Mouse (Mus musculus) adrenal gland, adult 2 months (tissue): ENCODE measurements around the gene Reps1. TPM values are rescaled to one million over a fixed set of nuclear protein-coding genes. Genes with fewer than 3 reads are reported as not detected.

Source experiments
- DNase-seq: peaks from one replicate; pipeline ENCODE4 v3.0.0; 2021
- polyA plus RNA-seq: library from polyadenylated mRNA; depleted of rRNA; stranded (reverse); fragments of >200 nt; gene quantifications from 2 replicates; pipeline ENCODE4 v1.2.3, GENCODE M21; 2012; rRNA removed
- total RNA-seq, 2 experiments: library from RNA; stranded (reverse); gene quantifications; 2 replicates each; pipeline ENCODE4 v1.2.3; 2021

Gene Reps1
- total and polyA plus RNA-seq, 3 experiments: 30.4 to 33.9 (median 33.6) TPM

DNA sequence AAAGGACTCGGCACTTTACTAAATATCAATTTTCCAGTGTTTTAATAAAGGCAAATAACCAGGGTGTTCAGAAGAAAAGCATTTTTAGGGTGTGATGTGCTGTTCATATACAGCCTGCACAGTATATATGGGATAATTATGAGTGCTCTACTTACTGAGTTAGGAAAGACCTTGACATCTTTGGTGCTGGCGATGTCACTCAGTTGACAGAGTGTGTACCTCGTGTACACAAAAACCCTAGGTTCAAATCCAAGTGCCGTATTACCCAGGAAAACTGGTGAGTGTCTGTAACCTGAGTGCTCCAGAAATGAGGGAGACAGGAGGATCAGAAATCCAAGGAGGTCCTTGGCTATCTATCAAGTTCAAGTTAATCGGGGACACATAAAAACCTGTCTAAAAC is 84.0 kb downstream of the Reps1 start:
- DNase-seq: no peak

DNA sequence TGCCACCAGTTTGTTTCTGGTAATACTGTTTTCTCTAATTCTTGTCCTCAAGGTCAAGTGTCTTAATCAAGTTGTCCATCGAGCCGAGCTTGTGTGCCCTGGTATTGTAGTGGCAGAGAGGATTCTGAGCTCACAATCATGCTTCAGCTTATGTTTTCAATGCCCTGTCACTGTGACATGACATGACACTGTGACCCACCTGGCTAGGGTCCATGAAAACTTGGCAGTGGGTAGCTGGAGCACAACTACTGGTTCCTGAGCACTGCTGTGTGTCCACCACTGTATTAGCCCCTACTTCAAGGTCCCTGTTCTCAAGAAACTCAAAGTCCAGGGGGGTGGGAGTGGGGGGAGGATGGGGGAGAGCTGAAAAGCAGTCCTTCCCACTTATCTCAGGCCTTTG is 85.7 kb downstream of the Reps1 start:
- DNase-seq: no peak

DNA sequence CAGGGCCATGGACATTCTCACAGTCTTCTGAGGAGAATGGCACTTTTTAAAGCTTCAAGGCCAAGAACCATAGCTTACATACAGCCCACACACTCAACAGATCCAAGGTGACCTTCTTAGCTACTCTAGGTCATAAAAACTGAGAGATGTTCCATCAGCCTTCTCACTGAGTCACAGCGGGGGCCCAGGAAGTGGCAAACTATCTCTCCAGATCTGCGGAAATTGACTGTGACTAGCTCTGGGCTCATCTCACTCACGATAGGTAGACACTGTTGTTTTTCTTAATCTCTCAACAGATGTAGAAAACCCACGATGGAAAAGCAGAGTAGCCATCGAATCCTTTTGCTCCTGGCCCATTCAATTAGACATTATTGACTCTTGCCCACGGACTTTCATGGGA is 86.6 kb downstream of the Reps1 start:
- no peak for DNase-seq

DNA sequence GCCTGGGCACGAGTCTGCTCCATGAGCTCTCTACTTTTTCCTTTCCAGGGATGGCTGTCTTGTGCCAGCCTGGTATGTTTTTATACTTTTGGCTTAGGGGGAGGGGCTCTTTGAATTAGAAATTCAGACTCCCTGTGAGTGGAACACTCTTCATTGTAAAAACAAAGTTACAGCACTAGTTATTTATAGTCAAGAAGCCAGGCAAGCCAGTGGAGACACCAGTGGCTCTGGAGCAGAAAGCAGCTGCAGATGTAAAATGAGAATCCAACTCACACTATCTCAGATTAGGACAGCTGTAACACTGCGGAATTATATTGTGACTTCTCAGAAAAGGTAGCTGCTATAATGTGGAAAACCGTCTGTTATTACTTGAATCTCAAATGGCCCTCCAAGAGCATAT is 91.6 kb downstream of the Reps1 start:
- no peak for DNase-seq

DNA sequence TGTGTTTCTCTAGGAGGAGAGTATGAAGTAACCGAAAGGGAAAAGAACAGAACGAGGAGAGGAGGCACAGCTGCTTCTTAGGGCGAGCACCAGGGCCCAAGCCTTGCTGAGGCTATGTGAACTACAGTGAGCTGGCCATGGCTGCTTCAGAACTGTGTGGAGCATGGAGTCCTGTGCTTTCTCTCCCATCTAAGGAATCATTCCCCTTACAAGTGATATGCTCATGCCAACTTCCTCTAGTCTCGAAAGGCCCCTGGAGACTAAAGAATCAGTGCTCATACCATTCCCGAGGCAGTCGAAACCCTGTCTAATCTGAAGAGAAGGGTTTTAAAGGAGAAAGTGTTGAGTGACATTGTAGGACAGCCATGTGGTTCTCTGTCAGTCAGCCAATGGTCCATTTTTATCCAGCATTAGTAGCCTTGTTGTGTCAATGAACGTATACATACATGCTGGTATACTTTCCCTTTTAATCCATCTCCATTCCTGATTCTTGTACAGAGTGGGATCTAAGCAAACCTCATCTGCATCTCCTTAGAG is 106.8 kb downstream of the Reps1 start:
- no peak for DNase-seq

Other genes starting within 250 kb of the Reps1 start
- gene Heca, start 107.8 kb upstream of the Reps1 start, total RNA-seq: 10 to 100 TPM; 25.5 to 26.3 TPM
- gene Heca, start 107.8 kb upstream of the Reps1 start, polyA plus RNA-seq: 9.1 and 11.7 TPM in 2 replicates
- gene Abracl, start 32.6 kb upstream of the Reps1 start, total RNA-seq: 10 to 100 TPM; 18.2 to 18.8 TPM
- 5.7 and 6.0 TPM in 2 replicates for gene Abracl, start 32.6 kb upstream of the Reps1 start, polyA plus RNA-seq
- not detected for gene Ect2l, start 155.0 kb downstream of the Reps1 start, total RNA-seq
- not detected in 2 replicates for gene Ect2l, start 155.0 kb downstream of the Reps1 start, polyA plus RNA-seq
- 10 to 100 TPM; 10.5 to 12.2 TPM for gene Ccdc28a, start 179.1 kb downstream of the Reps1 start, total RNA-seq
- gene Ccdc28a, start 179.1 kb downstream of the Reps1 start, polyA plus RNA-seq: 15.4 and 18.2 TPM in 2 replicates